Mouse (Mus musculus) stomach, embryonic 14.5 days (tissue): ENCODE measurements around the gene C330007P06Rik. TPM values are rescaled to one million over a fixed set of nuclear protein-coding genes. Genes with fewer than 3 reads are reported as not detected.

Experiments
- ATAC-seq: fragments of 200-750 bp; cut with Nextera tagmentation; 2 replicates; pipeline ENCODE4 v1.8.0; 2017; ENCODE audit warnings: low read depth, moderate TSS enrichment; ENCODE audit not compliant: insufficient number of reproducible peaks, insufficient read depth, low FRiP score
- H3K27ac ChIP-seq: fragments of 300-500 bp; sonication (generic); 2 replicates; pipeline ENCODE4 v1.5.1; 2014; ENCODE audit warnings: mild to moderate bottlenecking, low read length, moderate library complexity, mixed read lengths
- H3K27me3 ChIP-seq: fragments of 300-500 bp; sonication (generic); 2 replicates; pipeline ENCODE4 v1.6.1; 2014; ENCODE audit warnings: low read length, control low read depth, mixed read lengths; ENCODE audit not compliant: control insufficient read depth, insufficient read depth
- H3K36me3 ChIP-seq: fragments of 300-500 bp; sonication (generic); 2 replicates; pipeline ENCODE4 v1.6.1; 2014; ENCODE audit warnings: mild to moderate bottlenecking, control low read depth, low read length, moderate library complexity, mixed read lengths; ENCODE audit not compliant: control insufficient read depth, insufficient read depth
- H3K4me1 ChIP-seq: fragments of 300-500 bp; sonication (generic); 2 replicates; pipeline ENCODE4 v1.6.1; 2014; ENCODE audit warnings: low read length, control low read depth, mixed read lengths; ENCODE audit not compliant: control insufficient read depth, insufficient read depth
- H3K4me2 ChIP-seq: fragments of 300-500 bp; sonication (generic); replicated peaks from 2 replicates; pipeline ENCODE4 v1.6.1; 2014; ENCODE audit warnings: low read depth, low read length, control low read depth
- H3K4me3 ChIP-seq: fragments of 300-500 bp; sonication (generic); 2 replicates; pipeline ENCODE4 v1.5.1; 2014; ENCODE audit warnings: low read depth, low read length, control low read depth
- H3K9ac ChIP-seq: fragments of 300-500 bp; sonication (generic); replicated peaks from 2 replicates; pipeline ENCODE4 v1.6.1; 2014; ENCODE audit warnings: low read depth, mild to moderate bottlenecking, control low read depth, low read length, moderate library complexity, mixed read lengths
- H3K9me3 ChIP-seq: fragments of 300-500 bp; sonication (generic); 2 replicates; pipeline ENCODE4 v1.6.1; 2016; ENCODE audit warnings: low read depth, low read length, control low read depth; ENCODE audit not compliant: control insufficient read depth
- WGBS: fragments of 180-500 bp; shearing (Covaris S2); extraction: QIAGEN DNeasy Blood & Tissue Kit; methylation state at CpG from one replicate; pipeline ENCODE4 v1.1.7; 2014; 5-methylcytosine and 5-hydroxymethylcytosine counted together
- polyA plus RNA-seq: library from polyadenylated mRNA; unstranded; fragments of >200 nt; fragmentation: Nextera tagmentation; extraction: Ambion mirVana; gene quantifications from 2 replicates; pipeline ENCODE4 v1.2.1, GENCODE M21; 2014

C330007P06Rik gene
- polyA plus RNA-seq, 1 experiment from 2014 or later = 35.0 TPM

- Histone ChIP-seq H3K4me2 (no peak overlapping the region), H3K4me1 (no peaks in the 10 kb centered on the region), H3K9me3 (no peaks in the 10 kb centered on the region), H3K27ac (no peak overlapping the region), H3K9ac (no peak overlapping the region), H3K36me3 (no peaks in the 10 kb centered on the region), H3K27me3 (no peaks in the 10 kb centered on the region), H3K4me3 (no peak overlapping the region)
- 83% methylated on average over 4 of the region's 4 CpGs for whole genome bisulfite sequencing
- ATAC-seq = no peak
Measured at GRCm38 (mm10) chrX:36815022-36815421, 58.9 kb downstream of the C330007P06Rik start.

DNA sequence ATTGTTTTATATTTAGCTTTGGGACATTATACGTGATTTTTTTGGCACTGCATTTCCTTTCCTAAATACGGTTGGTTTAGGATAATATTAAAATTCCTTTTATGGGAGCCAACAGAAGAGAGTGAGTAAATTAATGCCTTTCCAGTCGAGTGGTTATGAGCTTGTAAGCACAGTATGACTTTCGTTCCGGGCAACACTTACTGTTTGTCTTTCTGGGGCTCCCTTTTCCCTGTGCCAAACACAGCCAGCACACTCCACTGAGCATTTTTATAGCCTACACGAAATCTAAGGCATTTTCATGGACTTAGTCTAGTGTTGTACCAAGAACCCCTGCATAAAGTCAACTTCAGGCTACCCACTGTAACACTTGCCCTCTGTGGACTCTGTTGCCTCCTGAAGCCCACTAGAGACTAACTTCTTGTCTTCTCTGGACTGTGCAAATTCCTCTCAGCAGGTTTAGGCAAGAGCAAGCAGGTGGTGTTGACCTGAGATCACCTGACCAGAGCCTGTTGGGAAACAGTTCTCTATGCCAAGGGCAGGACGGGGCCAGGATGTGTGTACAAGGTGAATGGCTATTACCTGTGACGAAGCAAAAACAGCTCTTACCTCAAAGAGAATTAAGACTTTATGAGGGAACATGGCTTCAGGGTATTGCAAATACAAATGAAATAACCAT is 59.6 kb downstream of the C330007P06Rik start:
- no peaks in the 10 kb centered on the region for H3K36me3 ChIP-seq
- no peaks in the 10 kb centered on the region for H3K9me3 ChIP-seq
- no peak for ATAC-seq
- H3K4me2 ChIP-seq = no peak overlapping the region
- 75% methylated on average over 8 of the region's 8 CpGs for WGBS
- no peak overlapping the region for H3K9ac ChIP-seq
- no peak overlapping the region for H3K4me3 ChIP-seq
- no peaks in the 10 kb centered on the region for H3K27me3 ChIP-seq
- H3K4me1 ChIP-seq = no peaks in the 10 kb centered on the region
- no peak overlapping the region for H3K27ac ChIP-seq

GRCm38 (mm10) chrX:36811377-36811776 is 62.5 kb downstream of the C330007P06Rik start:
- H3K9ac ChIP-seq = no peak overlapping the region
- H3K4me3 ChIP-seq = no peak overlapping the region
- no peak for ATAC-seq
- no peaks in the 10 kb centered on the region for H3K27me3 ChIP-seq
- H3K27ac ChIP-seq = no peak overlapping the region
- no peaks in the 10 kb centered on the region for H3K9me3 ChIP-seq
- no peaks in the 10 kb centered on the region for H3K4me1 ChIP-seq
- no peaks in the 10 kb centered on the region for H3K36me3 ChIP-seq
- WGBS = 40% methylated on average over 5 of the region's 5 CpGs
- H3K4me2 ChIP-seq = no peak overlapping the region

- H3K27ac ChIP-seq = no peak overlapping the region
- peak overlapping the region; percentile 21; the same call in 1 of the 2 replicates for H3K4me3 ChIP-seq
- H3K9ac ChIP-seq = no peak overlapping the region
- H3K4me2 ChIP-seq = peak overlapping the region; percentile 35
- no peaks in the 10 kb centered on the region for H3K9me3 ChIP-seq
- WGBS = 62% methylated on average over 6 of the region's 6 CpGs
- H3K36me3 ChIP-seq = no peaks in the 10 kb centered on the region
- H3K27me3 ChIP-seq = no peaks in the 10 kb centered on the region
- H3K4me1 ChIP-seq = no peaks in the 10 kb centered on the region
- no peak for ATAC-seq
Measured at GRCm38 (mm10) chrX:36808318-36808683, 65.6 kb downstream of the C330007P06Rik start.

- peak; percentile 92 for ATAC-seq
- no peak overlapping the region; the same call in 1 of the 2 replicates for H3K9ac ChIP-seq
Measured at GRCm38 (mm10) chrX:36807360-36808317, 66.3 kb downstream of the C330007P06Rik start.

DNA sequence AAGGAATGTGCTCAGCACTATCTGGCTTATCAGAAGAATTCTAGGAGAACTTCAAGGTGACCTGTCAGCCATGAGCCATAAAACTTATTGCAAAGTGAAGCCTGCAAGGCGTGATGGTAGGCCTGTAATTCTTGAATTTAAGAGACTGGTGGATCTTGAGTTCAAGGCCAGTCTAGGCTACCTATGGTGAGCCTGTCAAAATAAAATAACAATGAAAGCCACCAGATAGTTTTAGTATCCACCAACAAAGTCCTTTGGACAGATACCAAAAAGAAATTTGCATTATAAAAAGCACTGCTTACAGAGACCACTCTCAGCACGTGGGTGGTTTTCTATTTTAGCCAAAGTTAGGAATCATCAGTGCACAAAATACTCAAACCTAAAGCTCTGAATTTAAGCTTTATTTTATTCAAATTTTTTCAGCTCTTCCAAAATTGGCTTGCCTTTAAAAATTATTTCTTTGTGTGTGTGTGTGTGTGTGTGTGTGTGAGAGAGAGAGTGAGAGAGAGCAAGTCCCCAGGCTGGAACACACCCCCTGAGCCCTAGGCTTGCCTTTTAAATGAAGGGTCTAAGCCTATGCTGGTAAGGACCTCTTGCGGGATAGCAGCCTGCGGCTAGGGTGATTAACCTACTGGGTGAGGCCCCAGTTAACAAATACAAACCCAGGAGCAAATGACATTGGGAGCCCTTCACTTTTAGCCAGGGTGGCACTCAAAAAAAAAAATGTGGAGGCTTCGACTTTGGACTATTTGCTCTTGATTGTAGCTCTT is 68.3 kb downstream of the C330007P06Rik start:
- no peak overlapping the region for H3K9ac ChIP-seq
- H3K4me3 ChIP-seq = no peak overlapping the region
- no peaks in the 10 kb centered on the region for H3K9me3 ChIP-seq
- H3K27ac ChIP-seq = no peak overlapping the region
- no peak for ATAC-seq
- no peaks in the 10 kb centered on the region for H3K4me1 ChIP-seq
- no peak overlapping the region for H3K4me2 ChIP-seq
- no peaks in the 10 kb centered on the region for H3K27me3 ChIP-seq
- H3K36me3 ChIP-seq = no peaks in the 10 kb centered on the region
- WGBS = 59% methylated on average over 5 of the region's 5 CpGs

More at GRCm38 (mm10) chrX:36807360-36808317, 66.3 kb downstream of the C330007P06Rik start:
- Histone ChIP-seq H3K27me3 (no peaks in the 10 kb centered on the region), H3K4me1 (no peaks in the 10 kb centered on the region), H3K4me3 (peak overlapping the region; percentile 21), H3K27ac (peak overlapping the region; percentile 48), H3K4me2 (peak overlapping the region; percentile 35), H3K36me3 (no peaks in the 10 kb centered on the region), H3K9me3 (no peaks in the 10 kb centered on the region)
- WGBS = 17% methylated on average over 44 of the region's 45 CpGs

DNA sequence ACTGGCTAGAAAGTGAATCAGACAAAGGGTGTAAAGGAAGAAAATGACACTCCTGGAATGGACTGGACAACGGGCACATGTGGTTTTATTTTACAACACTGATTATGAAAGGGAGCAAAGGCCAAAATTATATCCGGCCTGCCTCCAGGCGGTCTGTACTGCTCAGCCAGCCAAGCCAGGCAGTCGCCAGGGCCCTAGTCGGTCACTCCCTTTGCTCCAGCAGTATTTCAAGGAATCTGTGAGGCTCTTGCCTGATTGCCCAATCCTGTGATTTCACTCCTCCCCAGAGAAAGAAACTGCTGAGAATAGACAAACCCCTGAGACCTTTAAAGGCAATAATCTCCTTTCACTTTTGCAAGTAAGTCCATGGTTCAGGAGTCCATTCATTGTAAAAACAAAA is 69.7 kb downstream of the C330007P06Rik start:
- Histone ChIP-seq H3K9me3 (no peaks in the 10 kb centered on the region), H3K4me1 (no peaks in the 10 kb centered on the region), H3K27ac (no peak overlapping the region), H3K4me3 (no peak overlapping the region), H3K9ac (no peak overlapping the region), H3K4me2 (no peak overlapping the region), H3K36me3 (no peaks in the 10 kb centered on the region), H3K27me3 (no peaks in the 10 kb centered on the region)
- no peak for ATAC-seq
- 65% methylated on average over 5 of the region's 5 CpGs for WGBS

- Histone ChIP-seq H3K27me3 (no peaks in the 10 kb centered on the region), H3K4me3 (no peak overlapping the region), H3K9me3 (no peaks in the 10 kb centered on the region), H3K36me3 (no peaks in the 10 kb centered on the region), H3K27ac (no peak overlapping the region), H3K9ac (no peak overlapping the region), H3K4me2 (no peak overlapping the region), H3K4me1 (no peaks in the 10 kb centered on the region)
- WGBS = 71% methylated on average over 5 of the region's 5 CpGs
- no peak for ATAC-seq
Measured at GRCm38 (mm10) chrX:36803189-36803588, 70.7 kb downstream of the C330007P06Rik start.
